Mouse (Mus musculus) right cerebral cortex, postnatal 4 days (tissue): ENCODE results near the gene Bcl2.
A peak's percentile ranks its signal among the peaks of the same experiment; 100 is the strongest.

ENCODE experiments used
- DNase-seq: peaks from one replicate; pipeline ENCODE4 v3.0.0-alpha.2; 2022

The Bcl2 gene

DNA sequence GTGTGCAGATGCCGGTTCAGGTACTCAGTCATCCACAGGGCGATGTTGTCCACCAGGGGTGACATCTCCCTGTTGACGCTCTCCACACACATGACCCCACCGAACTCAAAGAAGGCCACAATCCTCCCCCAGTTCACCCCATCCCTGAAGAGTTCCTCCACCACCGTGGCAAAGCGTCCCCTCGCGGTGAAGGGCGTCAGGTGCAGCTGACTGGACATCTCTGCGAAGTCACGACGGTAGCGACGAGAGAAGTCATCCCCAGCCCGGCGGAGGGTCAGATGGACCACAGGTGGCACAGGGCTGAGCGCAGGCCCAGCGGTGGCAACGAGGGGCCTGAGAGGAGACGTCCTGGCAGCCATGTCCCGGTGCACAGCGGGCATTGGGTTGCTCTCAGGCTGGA is 1.7 kb downstream of the Bcl2 start:
- peak; percentile 64 for DNase-seq

DNA sequence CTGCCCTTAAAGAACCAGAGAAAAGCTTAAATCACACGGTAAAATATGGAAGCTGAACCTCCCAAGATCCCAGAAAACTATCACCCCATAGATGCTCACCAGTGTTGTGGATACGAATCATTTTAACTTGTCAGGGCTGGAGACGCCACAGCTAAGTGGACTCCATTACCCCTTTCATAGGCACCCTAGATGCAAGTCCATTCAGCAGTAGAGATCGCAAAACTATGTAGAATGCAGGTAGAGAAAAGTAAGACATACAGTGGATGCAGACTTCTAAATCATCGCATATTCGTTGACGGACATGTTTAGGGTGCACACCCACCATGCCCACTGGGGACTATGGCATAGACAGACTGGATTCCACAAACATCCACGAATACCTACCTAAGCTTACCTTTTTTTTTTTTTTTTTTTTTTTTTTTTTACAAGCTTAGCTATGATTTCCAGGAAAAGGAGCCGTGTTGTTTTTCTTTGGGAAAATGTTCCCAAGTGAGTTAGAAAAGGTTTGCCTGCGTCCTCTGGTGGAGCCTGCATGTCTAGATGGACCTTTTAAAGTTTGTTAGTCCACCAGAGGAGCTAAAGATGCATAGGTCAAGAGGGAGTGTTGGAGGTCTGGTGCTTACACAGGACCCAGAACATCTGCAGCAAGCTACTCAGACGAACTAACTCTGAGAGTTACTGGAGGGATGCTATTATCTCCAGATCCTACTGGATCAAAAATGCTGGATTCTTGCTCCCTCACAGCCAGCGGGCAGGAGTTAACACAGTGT is 2.5 kb downstream of the Bcl2 start:
- DNase-seq: no peak

DNA sequence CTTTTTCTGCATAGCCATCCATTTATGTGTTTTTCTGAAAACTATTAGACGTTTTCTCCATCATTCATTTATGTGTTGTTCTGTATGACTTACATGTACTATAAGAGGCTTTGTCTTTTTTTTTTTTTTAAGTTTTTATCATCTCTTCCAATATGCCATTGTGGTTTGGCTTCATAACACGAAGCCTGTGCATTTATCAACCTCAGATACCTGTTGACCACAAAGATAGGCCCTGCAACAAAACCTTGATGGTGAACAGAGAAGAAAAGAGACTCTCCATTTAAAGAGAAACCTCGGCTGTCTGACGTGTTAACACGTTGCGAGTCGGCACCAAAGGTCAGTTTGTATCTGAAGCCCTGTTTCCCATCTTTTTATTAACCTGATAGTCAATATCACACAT is 3.9 kb downstream of the Bcl2 start:
- DNase-seq: no peak

DNA sequence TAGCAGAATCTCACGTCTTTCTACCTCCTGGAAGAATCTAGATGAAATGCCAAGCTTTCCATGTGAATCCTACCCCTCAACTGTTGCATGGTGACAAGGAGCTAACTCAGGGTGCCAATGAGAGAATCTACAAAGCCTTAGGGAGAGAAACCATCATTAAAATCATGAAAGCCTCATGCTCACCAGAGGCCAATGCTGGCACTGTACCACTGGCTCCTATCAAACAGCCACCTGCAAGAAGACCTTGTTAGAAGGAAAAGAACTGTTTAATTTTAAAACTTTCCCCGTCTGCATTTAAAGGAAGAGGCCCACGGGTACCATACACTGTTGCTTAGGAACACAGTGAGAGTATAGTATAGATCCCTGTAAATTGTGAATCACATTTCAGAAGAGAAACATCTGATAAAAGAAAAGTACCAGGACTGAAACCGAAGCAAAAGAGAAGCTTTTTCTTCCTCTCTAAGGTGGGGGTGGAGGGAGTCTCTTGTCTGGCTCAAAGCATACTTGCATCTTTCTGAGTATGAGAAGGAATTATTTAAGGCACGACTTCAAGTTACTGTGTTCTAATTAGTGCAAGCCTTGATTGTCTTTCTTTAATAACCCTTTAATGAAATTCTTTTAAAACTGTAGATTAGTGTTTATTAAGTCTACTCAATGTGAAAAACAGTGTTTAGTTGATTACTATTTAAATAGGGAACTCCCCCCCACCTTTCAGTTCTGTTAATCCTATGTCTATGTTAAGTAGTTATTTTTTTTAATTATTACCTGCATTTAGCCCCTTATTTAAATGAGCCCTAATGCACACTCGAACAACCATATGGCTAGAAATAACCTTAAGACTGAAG is 6.8 kb downstream of the Bcl2 start:
- DNase-seq: no peak

DNA sequence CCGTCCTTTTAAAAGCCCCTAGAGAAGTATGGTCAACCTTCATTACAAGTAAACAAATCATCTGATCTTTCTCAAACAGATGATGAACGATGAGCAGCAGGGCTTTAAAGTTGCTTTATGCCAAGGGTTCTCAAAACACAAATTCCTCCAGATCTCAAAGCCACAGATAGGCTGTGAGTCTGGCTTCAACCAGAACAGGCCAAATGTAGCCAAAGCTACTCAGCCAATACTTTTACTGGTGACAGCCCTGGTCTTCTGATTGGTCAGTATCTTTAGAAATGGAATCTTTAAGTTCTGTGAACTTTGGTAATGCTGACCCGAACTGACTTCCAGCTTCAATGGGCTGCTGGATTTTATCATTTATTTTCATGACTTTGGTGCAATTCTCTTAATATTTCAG is 10.9 kb downstream of the Bcl2 start:
- DNase-seq: no peak

DNA sequence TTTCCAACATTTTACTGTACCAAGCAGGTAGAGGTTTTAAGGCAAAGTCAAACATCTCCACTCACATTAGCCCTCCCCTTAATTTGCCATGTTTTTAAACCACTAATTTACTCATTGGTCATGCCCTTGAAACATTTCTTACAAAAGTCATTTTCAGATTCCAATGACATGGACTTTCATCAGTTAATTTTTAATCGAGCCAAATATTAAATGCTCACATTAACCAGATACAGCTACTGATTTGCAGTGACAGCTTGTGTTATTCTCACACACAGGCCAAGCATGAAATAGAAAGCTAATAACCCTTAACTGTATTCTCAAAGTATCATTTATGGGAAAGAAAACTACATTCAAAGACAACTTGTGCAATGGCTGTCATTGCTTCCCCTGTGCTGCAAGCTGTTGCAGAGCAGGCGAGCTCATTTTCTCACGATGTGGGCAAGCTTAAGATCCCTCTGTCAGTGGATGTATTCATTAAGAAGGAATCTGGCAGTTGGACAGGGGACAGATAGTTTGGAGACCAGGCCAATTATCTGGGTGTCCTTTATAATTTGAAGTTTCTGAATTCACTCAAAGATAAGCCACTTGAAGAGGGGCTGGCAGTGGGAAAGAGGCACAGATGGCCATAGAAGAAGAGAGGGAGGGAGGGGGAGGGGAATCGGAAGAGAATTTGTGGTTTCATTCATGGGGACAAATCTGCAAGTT is 11.5 kb downstream of the Bcl2 start:
- no peak for DNase-seq

DNA sequence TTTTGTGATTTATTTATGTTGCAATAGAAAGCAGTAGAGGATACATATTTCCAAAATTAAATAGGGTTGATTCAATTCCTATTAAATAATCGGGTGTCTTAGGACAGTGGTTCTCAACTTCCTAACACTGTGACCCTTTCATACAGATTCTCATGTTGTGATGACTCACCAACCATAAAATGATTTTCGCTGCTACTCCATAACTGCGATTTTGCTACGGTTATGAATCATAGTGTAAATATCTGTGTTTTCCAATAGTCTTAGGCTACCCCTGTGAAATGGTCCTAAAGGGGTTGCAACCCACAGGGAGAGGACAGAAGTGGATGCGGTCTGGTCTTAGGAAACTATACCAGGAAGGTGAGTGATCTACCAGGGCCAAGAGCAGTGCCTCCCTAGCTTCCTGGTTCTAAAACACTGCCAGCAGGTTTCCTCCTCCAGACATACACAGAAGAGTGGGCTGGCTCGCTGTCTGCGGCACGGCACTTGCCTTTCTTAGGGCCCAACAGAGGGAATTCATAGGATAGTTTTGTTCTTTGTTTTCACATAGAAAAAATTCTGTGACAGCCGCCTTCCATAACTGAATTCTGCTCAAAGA is 13.5 kb downstream of the Bcl2 start:
- no peak for DNase-seq

DNA sequence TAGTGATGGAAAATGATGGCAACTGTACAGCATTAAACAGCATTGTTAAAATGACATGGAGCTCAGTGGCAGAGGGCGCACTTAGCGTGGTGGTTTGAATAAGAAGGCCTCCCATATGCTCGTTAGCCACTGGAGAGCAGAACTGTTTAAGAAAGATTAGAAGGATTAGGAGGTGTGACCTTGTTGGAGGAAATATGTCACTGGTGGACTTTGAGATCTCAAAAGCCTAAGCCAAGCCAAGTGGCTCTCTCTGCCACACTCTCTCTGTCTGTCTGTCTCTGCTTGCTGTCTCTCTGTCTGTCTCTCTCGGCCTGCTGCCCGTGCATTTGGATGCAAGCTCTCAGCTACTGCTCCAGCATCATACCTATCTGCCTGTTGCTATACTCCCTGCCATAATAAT is 17.6 kb downstream of the Bcl2 start:
- no peak for DNase-seq

DNA sequence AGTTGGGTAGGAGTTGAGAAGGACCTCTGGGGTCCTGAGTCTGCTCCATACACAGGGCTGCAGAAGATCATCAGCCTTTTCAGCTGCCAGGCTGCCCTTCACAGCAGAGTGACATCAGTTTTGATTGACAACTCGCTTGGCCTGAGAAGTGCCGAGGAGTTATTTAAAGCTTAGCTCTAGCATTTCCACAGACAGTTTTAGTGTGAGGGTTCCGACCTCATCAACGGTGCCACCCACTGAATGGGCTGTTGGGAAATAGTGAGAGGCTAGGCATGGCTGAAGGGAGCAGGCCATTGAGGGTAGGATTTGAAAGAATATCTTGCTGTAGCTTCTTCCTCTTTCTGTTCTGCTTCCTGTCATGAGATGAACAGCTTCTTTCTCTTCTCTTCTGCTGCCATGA is 18.4 kb downstream of the Bcl2 start:
- DNase-seq: no peak

DNA sequence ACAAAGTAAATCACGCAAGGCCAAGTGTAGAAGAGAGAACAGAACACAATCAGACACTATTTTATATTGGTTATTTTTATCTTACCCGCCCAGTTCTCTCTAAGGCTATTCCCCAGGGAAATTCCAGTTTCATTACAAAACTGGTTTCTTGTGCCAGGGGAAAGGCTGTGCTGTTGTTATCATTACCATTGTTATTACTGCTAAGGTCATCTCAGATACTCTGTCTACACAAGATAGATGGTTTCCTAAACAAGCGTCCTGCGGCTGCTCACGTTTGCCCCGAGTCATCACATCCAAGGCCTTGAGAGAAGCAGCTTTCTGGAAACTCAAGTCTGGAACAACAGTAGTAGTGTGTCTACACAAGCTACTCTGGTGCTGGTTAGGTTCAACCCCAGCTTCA is 19.8 kb downstream of the Bcl2 start:
- DNase-seq: no peak

DNA sequence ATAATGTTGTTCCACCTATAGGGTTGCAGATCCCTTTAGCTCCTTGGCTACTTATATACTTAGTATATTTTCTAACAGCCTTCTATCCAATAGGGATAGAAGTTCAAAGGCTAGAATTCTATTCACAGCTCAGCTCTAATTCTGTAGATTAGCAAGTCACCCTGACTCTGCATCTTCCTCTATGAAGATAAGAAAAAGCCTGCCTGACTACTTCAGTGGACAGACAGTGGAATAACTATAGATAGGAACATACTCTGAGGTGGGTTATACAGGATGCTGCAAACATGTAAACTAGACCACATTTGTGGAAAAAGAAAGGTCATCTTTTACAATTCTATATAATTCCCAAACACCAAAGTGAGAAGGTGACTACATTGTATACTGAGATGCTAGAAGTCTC is 21.5 kb downstream of the Bcl2 start:
- no peak for DNase-seq

DNA sequence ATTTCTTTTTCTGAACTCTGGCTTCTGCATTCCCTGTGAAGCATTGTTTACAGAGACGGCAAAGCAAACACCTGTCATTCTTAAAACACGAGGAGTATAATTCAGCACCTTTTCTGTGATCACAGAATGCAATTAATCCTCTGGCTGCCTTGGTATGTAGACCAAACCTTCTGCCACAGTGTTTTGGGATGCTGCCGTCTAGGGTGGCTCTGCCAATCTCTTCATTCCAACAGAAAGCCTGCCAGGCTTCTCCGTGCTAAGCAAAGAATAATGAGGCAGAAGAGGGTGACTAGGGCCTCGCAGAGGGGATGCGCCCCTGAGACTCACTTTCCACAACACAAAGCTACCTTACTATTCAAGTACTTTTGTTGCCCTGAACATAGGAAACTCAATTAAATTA is 23.2 kb downstream of the Bcl2 start:
- DNase-seq: peak; percentile 26

DNA sequence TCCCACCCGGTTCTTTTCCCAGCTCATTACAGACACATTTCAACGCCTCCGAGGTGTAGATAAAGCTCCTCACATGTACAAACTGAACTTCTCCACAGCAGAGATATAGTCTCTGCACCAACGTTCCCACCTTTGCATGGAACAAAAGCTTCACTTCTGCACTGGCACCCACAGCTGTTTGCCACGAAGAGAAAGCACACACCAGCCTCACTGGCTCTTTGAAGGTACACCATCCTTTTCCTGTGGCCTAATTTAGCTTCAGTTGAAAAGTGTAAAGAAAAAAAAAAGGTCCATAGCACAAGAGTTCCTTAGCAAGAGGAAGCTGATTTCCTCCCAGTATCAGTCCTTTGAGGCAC is 25.9 kb downstream of the Bcl2 start:
- no peak for DNase-seq

DNA sequence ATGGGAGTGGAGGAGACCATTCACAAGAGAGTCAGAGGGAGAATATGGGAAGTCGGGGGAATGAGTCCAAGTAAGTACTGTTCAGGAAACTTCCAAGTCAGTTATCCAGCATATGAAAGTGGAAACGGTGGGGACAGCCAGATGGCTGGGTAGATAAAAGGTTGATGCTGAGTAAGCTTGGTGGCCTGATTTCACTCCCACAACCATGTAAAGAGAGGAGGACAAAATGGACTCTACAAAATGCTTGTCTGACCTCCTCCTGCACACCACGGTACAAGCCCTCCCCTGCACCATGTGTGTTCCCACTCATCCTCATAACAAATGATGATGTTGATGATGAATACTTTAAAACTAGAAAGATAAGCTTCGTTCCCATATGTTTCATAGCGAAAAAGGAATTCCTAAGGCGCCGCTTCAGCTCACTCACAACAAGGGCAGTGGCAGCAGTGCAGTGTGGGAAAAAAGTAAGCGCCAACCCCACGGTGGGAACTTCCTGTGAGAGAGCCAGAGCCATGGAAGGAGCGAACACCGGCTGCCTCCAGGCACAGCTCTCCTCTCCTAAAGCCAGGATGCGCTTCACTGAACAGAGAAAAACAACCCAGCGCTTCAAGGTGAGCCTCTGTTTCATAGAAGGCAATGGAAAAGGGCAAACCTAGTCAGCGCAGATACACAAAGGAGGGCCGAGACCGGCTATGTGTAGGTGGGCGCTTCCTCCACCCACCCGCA is 26.5 kb downstream of the Bcl2 start:
- DNase-seq: no peak

DNA sequence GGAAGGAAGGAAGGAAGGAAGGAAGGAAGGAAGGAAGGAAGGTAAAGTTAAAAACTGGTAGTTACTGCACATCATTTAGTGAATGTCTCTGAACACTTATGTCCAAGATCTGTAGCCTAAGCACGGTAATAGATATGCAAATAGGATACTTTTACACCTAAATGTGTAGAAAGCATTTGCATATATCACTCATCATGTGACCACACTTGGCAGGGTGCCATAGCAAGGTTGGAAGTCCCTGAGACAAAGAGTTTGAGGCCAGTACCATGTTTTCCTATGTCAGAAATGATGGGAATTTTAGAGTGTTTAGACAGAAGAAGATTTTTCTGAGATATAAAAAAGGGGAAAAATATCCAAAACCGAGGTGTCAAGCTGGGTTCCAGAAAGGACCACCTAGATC is 28.4 kb downstream of the Bcl2 start:
- DNase-seq: no peak

DNA sequence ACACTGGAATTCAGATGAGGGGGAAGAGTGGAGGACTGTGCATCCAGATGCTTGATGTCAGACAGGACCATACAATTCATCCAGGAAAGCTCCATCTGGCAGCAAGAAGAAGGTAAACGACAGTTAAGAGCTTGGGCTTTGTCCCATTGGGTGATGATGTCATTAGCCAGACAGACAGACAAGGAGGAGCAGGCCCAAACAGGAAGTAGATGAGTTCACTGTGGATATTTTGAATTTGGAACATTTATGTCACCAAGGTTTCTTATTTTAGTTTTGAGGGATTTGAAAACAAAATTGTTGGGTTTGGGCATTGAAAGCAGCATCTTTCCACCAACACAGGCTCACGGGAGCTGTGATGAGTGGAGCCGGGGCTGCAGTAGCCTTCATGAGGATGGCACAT is 29.5 kb downstream of the Bcl2 start:
- DNase-seq: no peak

DNA sequence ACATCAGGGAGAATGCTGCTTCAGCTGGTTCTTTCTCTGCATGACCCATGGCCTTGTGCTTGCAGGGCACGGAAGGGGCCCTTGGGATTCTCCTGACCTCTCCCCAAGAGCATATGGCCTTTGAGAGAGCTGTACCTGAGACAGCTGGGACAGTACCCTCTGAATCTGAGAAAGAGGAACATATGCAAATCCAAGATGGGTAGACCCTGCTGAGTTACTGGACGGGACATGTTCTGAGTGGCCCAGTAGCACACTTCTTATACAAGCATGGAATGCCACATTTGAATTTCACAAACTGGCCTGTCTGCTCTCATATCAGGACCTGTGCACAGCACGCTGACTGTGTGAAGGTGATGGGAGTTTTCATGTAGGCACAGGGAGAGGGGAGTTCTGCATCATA is 31.2 kb downstream of the Bcl2 start:
- no peak for DNase-seq

DNA sequence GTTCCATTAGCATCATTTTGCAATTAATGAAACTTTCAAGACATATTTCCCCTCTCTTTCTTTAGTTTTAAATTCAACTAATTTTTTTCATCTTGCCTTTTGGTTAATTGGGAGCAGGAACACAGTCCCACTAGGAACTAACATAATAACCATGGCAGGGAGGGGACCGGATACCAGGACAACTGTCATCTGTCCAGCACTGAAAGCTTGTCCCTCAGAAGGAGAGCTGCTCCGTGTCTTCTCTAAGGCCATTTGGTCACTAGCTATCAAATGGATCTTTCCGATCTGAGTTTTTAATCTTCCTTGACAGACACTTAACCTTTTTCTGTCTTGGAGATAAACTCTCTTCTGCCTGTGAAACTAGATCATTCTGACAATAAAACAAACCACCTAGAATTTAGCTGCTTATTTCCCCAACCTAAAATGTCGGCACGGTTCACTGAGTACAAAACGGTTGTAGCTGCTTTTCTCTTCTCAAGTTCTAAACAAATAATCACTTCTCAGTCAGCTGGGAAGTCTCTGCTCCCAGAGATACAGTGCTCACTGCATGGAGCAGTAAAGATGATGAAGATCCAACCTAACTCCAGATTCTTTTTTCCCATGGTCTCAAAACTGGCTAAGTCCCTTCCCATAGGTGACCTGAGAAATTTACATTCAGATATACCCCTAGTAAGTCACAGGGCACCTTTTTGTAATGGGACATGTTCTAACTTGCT is 34.1 kb downstream of the Bcl2 start:
- no peak for DNase-seq

DNA sequence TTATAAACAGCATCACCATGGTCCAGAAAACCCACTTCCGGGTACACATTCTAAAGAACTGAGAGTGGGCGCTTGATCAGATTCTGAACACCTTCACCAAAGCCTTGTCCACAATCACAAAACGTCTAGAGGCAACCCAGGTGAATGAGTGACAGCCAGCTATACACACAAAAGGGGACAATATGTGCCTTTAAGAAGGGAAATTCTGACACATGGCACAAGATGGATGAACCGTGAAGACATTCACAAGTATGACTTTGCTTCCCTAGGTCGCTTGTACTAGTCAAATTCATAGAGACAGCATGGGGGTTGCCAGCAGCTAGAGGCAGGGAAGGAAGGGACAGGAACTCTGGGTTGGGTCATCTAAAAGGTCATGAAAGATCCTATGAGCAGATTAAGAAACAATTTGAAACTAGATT is 36.0 kb downstream of the Bcl2 start:
- DNase-seq: no peak

DNA sequence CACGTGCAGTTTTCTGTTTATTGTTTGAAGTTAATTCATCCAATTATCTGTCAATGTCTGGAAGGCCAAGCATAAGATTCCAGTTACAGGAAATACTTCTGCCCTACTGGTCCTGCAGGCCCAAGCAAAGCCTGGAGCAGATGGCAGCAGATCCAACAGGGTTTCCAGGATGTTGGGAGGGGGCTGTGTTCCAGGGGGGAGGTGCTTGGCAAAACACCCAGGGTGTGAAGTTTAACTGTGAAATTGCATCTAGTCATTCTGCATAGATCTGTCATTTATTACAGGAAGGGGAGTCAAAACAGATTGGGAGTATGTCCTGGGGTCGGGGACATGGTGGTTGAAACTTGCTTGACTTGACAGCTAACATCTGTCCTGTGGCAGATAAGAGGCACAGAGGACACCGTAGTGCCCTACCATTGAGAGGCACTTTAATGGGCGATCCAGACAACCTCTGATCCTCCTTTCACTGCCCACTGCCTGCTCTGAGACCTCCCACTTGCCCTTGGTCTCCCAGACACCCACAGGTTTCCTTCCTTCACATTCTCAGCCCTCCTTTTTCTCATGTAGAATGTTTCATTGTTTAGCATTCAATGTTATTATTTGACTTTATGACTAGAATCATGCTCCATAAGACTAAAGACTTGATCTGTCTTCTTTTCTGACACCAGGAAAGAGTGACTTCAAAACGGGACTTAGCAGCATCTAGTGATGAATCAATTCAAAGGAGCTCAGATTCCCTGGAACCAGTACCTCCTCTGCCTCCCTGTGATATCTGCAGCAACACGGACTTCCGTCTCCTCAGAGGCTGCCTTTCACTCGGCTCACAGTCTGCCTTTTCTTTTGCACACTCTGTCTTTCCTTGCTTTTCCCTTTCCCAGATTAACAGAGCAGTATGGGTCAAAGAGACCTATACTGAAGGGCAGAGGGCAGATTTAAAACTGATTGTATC is 47.7 kb downstream of the Bcl2 start:
- no peak for DNase-seq

DNA sequence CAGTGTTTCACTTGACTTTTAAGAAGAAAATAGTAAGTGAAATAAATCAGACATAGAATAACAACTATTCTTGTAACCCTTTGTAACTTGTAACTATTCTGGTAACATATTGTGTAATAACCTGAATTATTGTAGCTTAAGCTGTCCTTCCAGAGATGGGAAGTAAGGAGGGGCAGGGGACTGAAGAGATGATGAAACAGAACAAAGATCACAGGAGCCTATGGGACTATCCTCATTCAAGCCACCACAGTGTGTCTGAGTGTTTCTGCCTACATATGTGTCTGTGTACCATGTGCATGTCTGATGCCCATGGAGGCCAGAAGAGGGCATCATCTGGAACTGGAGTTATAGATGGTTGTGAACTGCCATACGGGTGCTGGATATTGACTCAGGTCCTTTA is 49.1 kb downstream of the Bcl2 start:
- no peak for DNase-seq
